Mouse (Mus musculus) liver, embryonic 14.5 days (tissue): ENCODE measurements around the gene Tsc22d3. TPM values are rescaled to one million over a fixed set of nuclear protein-coding genes. Genes with fewer than 3 reads are reported as not detected.

Source experiments
- ATAC-seq: fragments of 200-750 bp; cut with Nextera tagmentation; 2 replicates; pipeline ENCODE4 v1.8.0; 2017; ENCODE audit warnings: moderate number of reproducible peaks, mild to moderate bottlenecking, moderate library complexity; ENCODE audit not compliant: insufficient read depth
- DNase-seq, 3 experiments: peaks; one replicate each; pipeline ENCODE4 v3.0.0-alpha.2; 2012 to 2013; ENCODE audit warnings: low read depth in 3 of 3, low spot score in 3 of 3
- H3K27ac ChIP-seq: fragments of 300-500 bp; sonication (generic); 2 replicates; pipeline ENCODE4 v1.5.1; 2014; ENCODE audit warnings: moderate library complexity, mild to moderate bottlenecking, control low read depth, inconsistent platforms
- H3K27me3 ChIP-seq: fragments of 300-500 bp; sonication (generic); 2 replicates; pipeline ENCODE4 v1.6.1; 2014; ENCODE audit warnings: mild to moderate bottlenecking, low read length, moderate library complexity; ENCODE audit not compliant: control insufficient read depth, insufficient read depth
- H3K36me3 ChIP-seq: fragments of 300-500 bp; sonication (generic); replicated peaks from 2 replicates; pipeline ENCODE4 v1.6.1; 2014; ENCODE audit warnings: low read depth; ENCODE audit not compliant: control insufficient read depth, insufficient read depth
- H3K4me1 ChIP-seq, 2 experiments: fragments of 200-500 bp in 1 of 2; fragments of 300-500 bp in 1 of 2; sonication (generic) in 1 of 2; replicated peaks; 2 replicates each; pipeline ENCODE4 v1.6.1; 2012 to 2014; ENCODE audit warnings: antibody characterized with exemption in 1 of 2, inconsistent platforms in 1 of 2, low read length in 1 of 2; ENCODE audit not compliant: control insufficient read depth in 2 of 2, insufficient read depth in 2 of 2
- H3K4me2 ChIP-seq: fragments of 300-500 bp; sonication (generic); 2 replicates; pipeline ENCODE4 v1.6.1; 2014; ENCODE audit warnings: low read depth, mild to moderate bottlenecking, control low read depth, moderate library complexity
- H3K4me3 ChIP-seq, 2 experiments: fragments of 200-500 bp in 1 of 2; fragments of 300-500 bp in 1 of 2; sonication (generic) in 1 of 2; 2 replicates each; pipeline ENCODE4 v1.5.1; 2012 to 2014; ENCODE audit warnings: low read depth in 2 of 2, low read length in 2 of 2, mild to moderate bottlenecking in 2 of 2, control low read depth in 1 of 2, inconsistent platforms in 1 of 2, moderate library complexity in 1 of 2; ENCODE audit not compliant: insufficient read depth in 1 of 2
- H3K9ac ChIP-seq: fragments of 300-500 bp; sonication (generic); replicated peaks from 2 replicates; pipeline ENCODE4 v1.6.1; 2014; ENCODE audit warnings: mild to moderate bottlenecking, control low read depth, moderate library complexity
- H3K9me3 ChIP-seq: fragments of 300-500 bp; sonication (generic); 2 replicates; pipeline ENCODE4 v1.6.1; 2016; ENCODE audit warnings: low read length, mixed read lengths; ENCODE audit not compliant: control insufficient read depth
- CTCF ChIP-seq: IDR thresholded peaks from 2 replicates; pipeline ENCODE4 v1.5.1; 2016; ENCODE audit warnings: antibody characterized with exemption, low read depth, control low read depth
- EP300 ChIP-seq: IDR thresholded peaks from 2 replicates; pipeline ENCODE4 v1.6.1; 2016; ENCODE audit warnings: antibody characterized with exemption, low read depth
- WGBS: fragments of 180-500 bp; shearing (Covaris S2); extraction: QIAGEN DNeasy Blood & Tissue Kit; methylation state at CpG from one replicate; pipeline ENCODE4 v1.1.7; 2014; ENCODE audit not compliant: insufficient replicate concordance; 5-methylcytosine and 5-hydroxymethylcytosine counted together
- polyA plus RNA-seq, 2 experiments: library from polyadenylated mRNA; depleted of rRNA in 1 of 2; stranded (reverse) in 1 of 2; unstranded in 1 of 2; fragments of >200 nt; fragmentation: Nextera tagmentation in 1 of 2; extraction: Ambion mirVana in 1 of 2; gene quantifications; 2 replicates each; pipeline versions ENCODE4 v1.2.1 to v1.2.3; 2012 to 2014

Tsc22d3 gene
- polyA plus RNA-seq, 2 experiments: 5.1 to 10.6 TPM

DNA sequence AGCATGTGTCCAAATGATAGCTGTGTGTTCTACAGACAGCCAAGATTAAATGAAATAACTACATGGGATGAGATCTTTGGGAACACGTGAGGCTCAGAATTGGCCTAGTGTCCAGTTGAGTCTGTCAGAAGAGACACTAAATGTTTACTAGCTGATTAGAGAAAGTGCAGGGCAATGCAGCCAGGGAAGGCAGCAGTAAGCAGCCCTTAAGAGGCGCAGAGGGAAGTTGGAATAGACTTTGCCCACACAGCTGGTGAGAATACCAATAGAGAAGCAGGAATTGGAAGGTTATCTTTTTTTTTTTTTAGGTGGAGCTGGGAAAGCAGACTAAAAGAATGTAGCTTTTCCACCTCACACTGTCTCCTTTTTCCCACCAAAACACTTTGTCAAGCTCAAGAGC is 61.8 kb downstream of the Tsc22d3 start:
- H3K27ac ChIP-seq: no peak overlapping the region
- TF ChIP-seq CTCF: no peak
- TF ChIP-seq EP300: no peak

DNA sequence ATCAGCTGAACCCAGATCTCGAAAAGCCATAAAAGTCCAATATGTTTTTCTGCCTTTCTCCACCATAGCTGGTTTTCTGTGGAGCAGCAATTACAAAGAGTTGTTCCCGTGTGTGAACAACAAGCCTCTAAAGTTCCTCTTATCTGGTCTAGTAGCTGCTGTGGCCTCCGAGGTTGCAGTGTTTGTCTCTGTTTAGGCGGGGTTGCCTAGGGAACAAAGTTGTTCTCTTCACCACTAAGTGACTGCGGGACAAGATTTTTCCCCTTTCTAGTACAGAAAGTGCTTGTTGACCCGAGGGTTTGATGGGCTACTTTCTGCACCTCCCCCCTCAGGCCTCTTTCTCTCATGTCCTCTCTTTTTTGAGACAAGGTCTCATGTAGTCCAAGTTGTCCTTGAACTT is 62.8 kb downstream of the Tsc22d3 start:
- WGBS: 15% methylated on average over 6 of the region's 6 CpGs
- Histone ChIP-seq H3K9ac (no peak overlapping the region), H3K27me3 (no peaks in the 10 kb centered on the region), H3K27ac (no peak overlapping the region), H3K4me1 (peaks cover 0 to 11% of the 10 kb centered on the region in 2 experiments; a peak in 2 of 4 replicates), H3K9me3 (no peaks in the 10 kb centered on the region), H3K4me2 (no peak overlapping the region), H3K36me3 (no peaks in the 10 kb centered on the region), H3K4me3 (no peak overlapping the region)
- no peak for TF ChIP-seq CTCF
- TF ChIP-seq EP300: no peak
- ATAC-seq (peak; percentile 44; the same call in 1 of the 2 replicates), DNase-seq (peak; percentile 42 to 66 (median 44))

More for the DNA sequence above, 61.8 kb downstream of the Tsc22d3 start:
- no peak overlapping the region for H3K4me3 ChIP-seq
- DNase-seq: no peak
- no peaks in the 10 kb centered on the region for H3K27me3 ChIP-seq
- H3K36me3 ChIP-seq: no peaks in the 10 kb centered on the region
- H3K9ac ChIP-seq: no peak overlapping the region
- H3K9me3 ChIP-seq: no peaks in the 10 kb centered on the region
- no peak overlapping the region for H3K4me2 ChIP-seq
- WGBS: 39% methylated on average over 2 of the region's 2 CpGs
- no peak for ATAC-seq
- peaks cover 0 to 15% of the 10 kb centered on the region in 2 experiments; a peak in 2 of 4 replicates for H3K4me1 ChIP-seq

DNA sequence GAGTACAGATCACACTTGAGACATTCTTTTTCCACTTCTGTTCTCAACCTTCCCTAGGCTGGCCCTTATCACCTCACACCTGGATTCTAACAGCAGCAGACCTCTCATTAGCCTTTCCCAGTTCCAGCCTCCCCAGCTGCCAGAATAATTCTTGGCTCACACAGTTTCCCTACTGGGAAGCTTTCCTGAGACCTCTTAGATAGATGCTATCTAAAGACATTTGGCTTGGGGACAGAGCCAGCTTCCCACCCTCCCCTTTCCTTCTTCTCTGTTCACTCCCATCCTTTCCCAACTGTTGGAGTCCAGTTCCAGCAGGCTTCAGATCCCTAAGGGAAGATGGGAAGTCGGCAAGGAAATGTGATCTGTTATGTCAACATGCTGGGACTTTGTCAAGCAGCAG is 65.0 kb downstream of the Tsc22d3 start:
- no peak for ATAC-seq
- 45% methylated on average over 1 of the region's 1 CpGs for WGBS
- Histone ChIP-seq H3K27me3 (no peaks in the 10 kb centered on the region), H3K4me1 (peaks cover 0 to 9% of the 10 kb centered on the region in 2 experiments; a peak in 2 of 4 replicates), H3K27ac (no peak overlapping the region), H3K9ac (no peak overlapping the region), H3K9me3 (no peaks in the 10 kb centered on the region), H3K4me2 (no peak overlapping the region), H3K36me3 (no peaks in the 10 kb centered on the region), H3K4me3 (no peak overlapping the region)
- no peak for DNase-seq
- no peak for TF ChIP-seq EP300
- TF ChIP-seq CTCF: no peak

GRCm38 (mm10) chrX:140534306-140534705 is 66.2 kb downstream of the Tsc22d3 start:
- Histone ChIP-seq H3K9me3 (no peaks in the 10 kb centered on the region), H3K4me2 (no peak overlapping the region), H3K27ac (no peak overlapping the region), H3K36me3 (no peaks in the 10 kb centered on the region), H3K27me3 (no peaks in the 10 kb centered on the region), H3K4me3 (no peak overlapping the region), H3K9ac (no peak overlapping the region), H3K4me1 (peaks cover 0 to 10% of the 10 kb centered on the region in 2 experiments; a peak in 2 of 4 replicates)
- TF ChIP-seq CTCF (no peak), EP300 (no peak)
- WGBS: 58% methylated on average over 3 of the region's 3 CpGs
- ATAC-seq (no peak), DNase-seq (no peak)

GRCm38 (mm10) chrX:140532325-140532724 is 68.1 kb downstream of the Tsc22d3 start:
- H3K4me3 ChIP-seq: no peak overlapping the region
- 70% methylated on average over 6 of the region's 6 CpGs for WGBS
- no peak overlapping the region for H3K27ac ChIP-seq
- peaks cover 0 to 8% of the 10 kb centered on the region in 2 experiments; a peak in 2 of 4 replicates for H3K4me1 ChIP-seq
- no peak overlapping the region for H3K9ac ChIP-seq
- no peak overlapping the region for H3K4me2 ChIP-seq
- no peaks in the 10 kb centered on the region for H3K9me3 ChIP-seq
- H3K36me3 ChIP-seq: no peaks in the 10 kb centered on the region
- no peak for TF ChIP-seq EP300
- TF ChIP-seq CTCF: no peak
- DNase-seq (no peak), ATAC-seq (no peak)
- H3K27me3 ChIP-seq: no peaks in the 10 kb centered on the region
